Mouse (Mus musculus) stomach, embryonic 15.5 days (tissue): ENCODE data around the gene Ncan. TPM values are rescaled to one million over a fixed set of nuclear protein-coding genes. Genes with fewer than 3 reads are reported as not detected.
A peak's percentile ranks its signal among the peaks of the same experiment; 100 is the strongest.

ENCODE experiments used
- ATAC-seq: fragments of 200-750 bp; cut with Nextera tagmentation; 2 replicates; pipeline ENCODE4 v1.8.0; 2017; ENCODE audit warnings: low read depth, moderate number of reproducible peaks, moderate TSS enrichment; ENCODE audit not compliant: insufficient read depth, low FRiP score
- H3K27ac ChIP-seq: fragments of 300-500 bp; sonication (generic); 2 replicates; pipeline ENCODE4 v1.5.1; 2015; ENCODE audit warnings: mild to moderate bottlenecking, inconsistent platforms
- H3K27me3 ChIP-seq: fragments of 300-500 bp; sonication (generic); replicated peaks from 2 replicates; pipeline ENCODE4 v1.6.1; 2015; ENCODE audit warnings: inconsistent platforms
- H3K36me3 ChIP-seq: fragments of 300-500 bp; sonication (generic); 2 replicates; pipeline ENCODE4 v1.6.1; 2015; ENCODE audit warnings: inconsistent platforms
- H3K4me1 ChIP-seq: fragments of 300-500 bp; sonication (generic); 2 replicates; pipeline ENCODE4 v1.6.1; 2015; ENCODE audit warnings: inconsistent platforms
- H3K4me2 ChIP-seq: fragments of 300-500 bp; sonication (generic); 2 replicates; pipeline ENCODE4 v1.6.1; 2015; ENCODE audit warnings: mild to moderate bottlenecking, inconsistent platforms
- H3K4me3 ChIP-seq: fragments of 300-500 bp; sonication (generic); replicated peaks from 2 replicates; pipeline ENCODE4 v1.5.1; 2015; ENCODE audit warnings: inconsistent platforms
- H3K9ac ChIP-seq: fragments of 300-500 bp; sonication (generic); 2 replicates; pipeline ENCODE4 v1.6.1; 2015; ENCODE audit warnings: inconsistent platforms
- H3K9me3 ChIP-seq: fragments of 300-500 bp; sonication (generic); 2 replicates; pipeline ENCODE4 v1.6.1; 2016; ENCODE audit warnings: inconsistent platforms
- WGBS: fragments of 180-500 bp; shearing (Covaris S2); methylation state at CpG from one replicate; pipeline ENCODE4 v1.1.7; 2015; 5-methylcytosine and 5-hydroxymethylcytosine counted together
- polyA plus RNA-seq: library from polyadenylated mRNA; unstranded; fragments of >200 nt; fragmentation: Nextera tagmentation; extraction: Ambion mirVana; gene quantifications from 2 replicates; pipeline ENCODE4 v1.2.1, GENCODE M21; 2015

Ncan gene
- 1.8 TPM in 2 replicates for polyA plus RNA-seq

DNA sequence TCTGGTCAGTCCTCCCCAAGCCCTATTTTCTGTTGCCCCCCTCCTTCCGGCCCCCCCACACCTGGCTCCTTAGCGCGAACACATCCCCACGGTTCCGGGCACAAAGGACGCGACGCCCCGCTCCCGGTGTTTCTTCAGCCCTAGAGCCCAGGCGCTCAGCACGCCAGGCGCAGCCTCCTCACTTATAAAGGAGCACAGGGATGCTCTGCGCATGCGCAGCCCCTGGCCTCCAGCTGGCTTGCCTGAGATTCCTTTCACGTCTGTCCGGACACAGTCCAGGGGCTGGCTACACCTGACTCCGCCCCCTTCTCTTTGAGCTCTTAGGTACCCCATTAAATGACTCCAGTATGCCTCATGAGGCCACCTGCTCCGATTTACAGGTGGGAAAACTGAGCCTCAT, at the start of gene Ncan:
TSS of gene Ncan (minus strand) at position 207 of the 400 bp plus-strand sequence.
- Histone ChIP-seq H3K9ac (no peak within 1 kb of the TSS), H3K36me3 (no peaks in the 10 kb centered on the region), H3K27me3 (peaks cover 52% of the 10 kb centered on the region), H3K9me3 (no peaks in the 10 kb centered on the region), H3K4me3 (peak within 1 kb of the TSS; percentile 12; the same call in 1 of the 2 replicates), H3K4me2 (peak within 1 kb of the TSS; percentile 42), H3K27ac (no peak within 1 kb of the TSS), H3K4me1 (0 out of 2 replicates have a peak, but pooled peaks cover 5% of the 10 kb centered on the region)
- WGBS, result 2% methylated on average over 19 of the region's 19 CpGs
- ATAC-seq, result peak; percentile 27; the same call in 1 of the 2 replicates

DNA sequence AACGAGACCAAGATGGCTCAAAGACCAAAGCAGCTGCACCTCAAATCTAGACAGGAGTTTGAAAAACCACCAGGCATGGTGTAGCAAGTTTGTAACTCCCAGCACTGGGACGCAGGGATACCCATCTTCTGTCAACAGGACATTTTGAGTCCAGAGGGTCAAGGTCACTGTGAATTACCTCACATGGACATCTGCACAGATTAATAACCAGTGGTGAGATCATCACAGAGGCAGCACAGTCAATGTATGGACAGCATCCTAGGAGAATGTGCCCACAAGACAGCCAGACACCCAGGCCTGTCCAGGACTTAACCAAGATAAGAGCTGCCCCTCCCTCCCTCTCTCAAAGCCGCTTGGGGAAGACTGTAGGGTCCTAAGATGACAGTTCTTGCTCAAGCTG, 49.4 kb upstream of the Ncan start:
- Histone ChIP-seq H3K27ac (no peak overlapping the region), H3K27me3 (0 out of 2 replicates have a peak, but pooled peaks cover 7% of the 10 kb centered on the region), H3K4me2 (no peak overlapping the region), H3K9ac (no peak overlapping the region), H3K4me3 (no peak overlapping the region), H3K4me1 (peaks cover 27% of the 10 kb centered on the region), H3K9me3 (no peaks in the 10 kb centered on the region), H3K36me3 (no peaks in the 10 kb centered on the region)
- no peak for ATAC-seq
- 70% methylated on average over 3 of the region's 3 CpGs for WGBS

DNA sequence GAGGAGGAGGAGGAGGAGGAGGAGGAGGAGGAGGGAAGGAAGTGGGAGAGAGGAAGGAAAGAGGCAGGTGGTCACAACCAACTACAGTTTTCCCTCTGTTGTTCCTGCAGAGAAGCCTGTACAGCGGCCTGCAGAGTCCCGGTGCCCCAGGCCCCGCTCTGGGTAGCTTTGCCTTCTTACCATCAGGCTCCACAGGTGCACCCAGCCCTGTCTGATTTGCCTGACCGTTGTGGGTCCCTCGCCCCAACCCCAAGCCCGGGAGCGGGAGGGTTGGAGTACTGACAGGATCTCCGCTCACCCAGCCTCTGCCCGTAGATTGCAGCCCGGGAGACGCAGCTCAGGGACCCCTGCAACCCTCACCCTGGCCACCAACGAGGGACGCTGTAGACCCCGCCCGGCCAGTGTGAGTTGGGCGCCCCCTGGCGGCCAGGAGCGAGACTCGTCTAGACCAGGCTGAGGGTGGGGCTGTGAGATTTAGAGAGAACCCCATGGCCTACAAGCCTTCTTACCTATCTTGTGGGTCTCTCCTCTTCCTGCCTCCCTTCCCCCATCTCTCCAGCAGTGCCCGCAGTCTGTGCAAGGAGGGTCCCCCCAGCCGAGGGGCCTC, 45.9 kb upstream of the Ncan start:
- Histone ChIP-seq H3K27ac (no peak overlapping the region), H3K9me3 (no peaks in the 10 kb centered on the region), H3K4me1 (peaks cover 7% of the 10 kb centered on the region; the same call in 1 of the 2 replicates), H3K4me3 (peak overlapping the region; percentile 19), H3K4me2 (peak overlapping the region; percentile 56), H3K36me3 (no peaks in the 10 kb centered on the region), H3K27me3 (0 out of 2 replicates have a peak, but pooled peaks cover 7% of the 10 kb centered on the region), H3K9ac (no peak overlapping the region)
- WGBS, result 4% methylated on average over 21 of the region's 21 CpGs
- ATAC-seq, result peak; percentile 72; the same call in 1 of the 2 replicates

DNA sequence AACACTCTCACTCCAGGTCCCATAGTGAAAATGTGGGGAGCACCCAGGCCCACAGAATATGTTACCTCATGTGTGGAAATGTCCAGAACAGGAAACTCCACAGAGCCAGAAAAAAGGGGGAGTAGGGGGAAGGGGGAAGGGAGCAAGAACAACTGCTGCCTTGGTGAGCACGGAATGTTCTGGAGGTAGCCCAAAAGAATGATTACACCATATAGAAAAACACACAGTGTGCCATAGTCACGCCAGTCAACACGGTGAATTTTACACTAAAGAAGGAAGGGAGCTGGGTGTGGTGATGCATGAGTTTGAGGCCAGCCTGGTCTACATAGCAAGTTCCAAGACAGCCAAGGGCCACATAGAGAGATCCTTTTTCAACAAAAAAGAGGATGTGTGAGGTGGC, 42.6 kb upstream of the Ncan start:
- ATAC-seq, result no peak
- Histone ChIP-seq H3K36me3 (no peaks in the 10 kb centered on the region), H3K27ac (no peak overlapping the region), H3K9ac (no peak overlapping the region), H3K4me3 (no peak overlapping the region), H3K4me1 (peaks cover 11% of the 10 kb centered on the region; the same call in 1 of the 2 replicates), H3K4me2 (no peak overlapping the region), H3K9me3 (no peaks in the 10 kb centered on the region), H3K27me3 (peaks cover 7% of the 10 kb centered on the region; the same call in 1 of the 2 replicates)
- 75% methylated on average over 3 of the region's 3 CpGs for WGBS

DNA sequence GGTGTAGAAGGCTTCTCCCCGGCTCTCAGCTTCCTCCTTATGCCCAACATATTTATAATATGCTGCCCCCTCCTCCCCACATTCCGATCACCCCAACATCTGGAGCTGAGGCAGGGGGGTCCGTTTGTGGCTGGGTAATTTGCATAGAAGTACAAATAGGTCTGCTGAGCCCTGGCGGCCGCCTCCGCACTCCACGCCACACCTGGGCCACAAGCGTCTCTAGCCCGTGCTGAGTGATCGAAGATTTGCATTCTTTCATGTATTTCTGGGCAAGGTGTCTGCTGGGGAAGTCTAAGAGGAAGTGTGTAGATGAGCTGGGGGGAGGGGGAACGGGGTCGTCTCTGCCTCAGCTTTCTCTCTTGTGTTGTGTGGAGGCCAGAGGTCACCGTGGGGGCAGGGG, 39.3 kb upstream of the Ncan start:
- H3K4me2 ChIP-seq, result no peak overlapping the region
- ATAC-seq, result no peak
- H3K9ac ChIP-seq, result no peak overlapping the region
- no peaks in the 10 kb centered on the region for H3K36me3 ChIP-seq
- 0 out of 2 replicates have a peak, but pooled peaks cover 6% of the 10 kb centered on the region for H3K4me1 ChIP-seq
- WGBS, result 51% methylated on average over 13 of the region's 13 CpGs
- no peak overlapping the region for H3K27ac ChIP-seq
- H3K27me3 ChIP-seq, result no peaks in the 10 kb centered on the region; the same call in 1 of the 2 replicates
- H3K9me3 ChIP-seq, result no peaks in the 10 kb centered on the region
- H3K4me3 ChIP-seq, result no peak overlapping the region

DNA sequence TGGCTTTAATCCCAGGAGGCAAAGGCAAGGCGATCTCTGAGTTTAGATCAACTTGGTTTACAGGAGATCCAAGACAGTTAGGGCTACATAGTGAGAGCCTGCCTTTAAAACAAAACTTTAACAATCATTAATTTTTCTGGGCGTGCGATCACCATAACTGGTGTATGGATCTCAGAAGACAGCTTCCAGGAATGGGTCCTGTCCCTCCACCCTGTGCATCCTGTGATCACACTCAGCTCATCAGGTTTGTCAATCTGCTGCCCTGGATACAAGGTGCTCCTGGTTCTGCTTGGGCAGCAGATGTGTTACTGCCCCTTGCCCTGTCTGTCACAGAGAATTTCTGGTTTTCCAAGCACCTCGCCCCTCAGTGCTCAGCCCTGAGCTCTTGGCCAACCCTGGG, 38.5 kb upstream of the Ncan start:
- Histone ChIP-seq H3K4me2 (0 out of 2 replicates have a peak overlapping the region, but pooled peaks have one; percentile 83), H3K4me3 (no peak overlapping the region), H3K4me1 (0 out of 2 replicates have a peak, but pooled peaks cover 6% of the 10 kb centered on the region), H3K27me3 (no peaks in the 10 kb centered on the region; the same call in 1 of the 2 replicates), H3K27ac (no peak overlapping the region), H3K9me3 (no peaks in the 10 kb centered on the region), H3K9ac (no peak overlapping the region), H3K36me3 (no peaks in the 10 kb centered on the region)
- 81% methylated on average over 4 of the region's 4 CpGs for WGBS
- ATAC-seq, result no peak

DNA sequence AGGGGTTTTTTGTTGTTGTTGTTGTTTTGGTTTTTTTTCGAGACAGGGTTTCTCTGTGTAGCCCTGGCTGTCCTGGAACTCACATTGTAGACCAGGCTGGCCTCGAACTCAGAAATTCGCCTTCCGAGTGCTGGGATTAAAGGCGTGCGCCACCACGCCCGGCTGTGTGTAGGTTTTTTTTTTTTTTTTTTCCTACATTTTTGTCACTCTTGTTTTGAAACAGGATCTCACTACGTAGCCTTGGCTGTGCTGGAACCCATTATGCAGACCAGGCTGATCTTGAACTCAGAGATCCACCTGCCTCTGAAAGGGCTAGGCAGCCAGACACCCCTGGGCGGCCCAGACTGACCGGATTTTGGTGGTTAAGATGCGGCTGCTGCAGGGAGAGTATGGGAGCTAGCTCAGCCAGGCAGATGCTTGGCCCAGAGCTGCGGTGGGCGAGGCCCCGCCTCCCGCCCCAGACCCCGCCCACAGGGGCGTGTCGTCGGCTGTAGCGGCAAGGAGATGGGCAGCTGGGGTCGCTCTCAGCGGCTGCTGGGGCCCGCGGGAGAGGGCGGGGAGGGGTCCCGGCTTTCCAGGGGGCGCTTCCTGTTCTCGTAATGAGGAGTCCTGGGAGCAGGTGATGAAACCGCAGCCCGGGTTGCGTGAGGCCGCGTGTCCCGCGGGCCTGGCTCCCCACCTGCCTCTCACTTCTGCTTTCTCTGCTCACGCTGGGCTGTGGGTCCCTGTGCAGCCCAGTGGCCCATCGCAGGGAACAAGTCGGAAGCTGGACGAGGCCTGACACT, 37.6 kb upstream of the Ncan start:
- H3K27ac ChIP-seq, result no peak overlapping the region
- H3K9ac ChIP-seq, result no peak overlapping the region
- peak overlapping the region; percentile 48 for H3K4me3 ChIP-seq
- peak overlapping the region; percentile 83 for H3K4me2 ChIP-seq
- H3K9me3 ChIP-seq, result no peaks in the 10 kb centered on the region
- no peaks in the 10 kb centered on the region; the same call in 1 of the 2 replicates for H3K27me3 ChIP-seq
- H3K36me3 ChIP-seq, result no peaks in the 10 kb centered on the region
- ATAC-seq, result peak; percentile 90
- H3K4me1 ChIP-seq, result 0 out of 2 replicates have a peak, but pooled peaks cover 6% of the 10 kb centered on the region
- 9% methylated on average over 40 of the region's 40 CpGs for WGBS

DNA sequence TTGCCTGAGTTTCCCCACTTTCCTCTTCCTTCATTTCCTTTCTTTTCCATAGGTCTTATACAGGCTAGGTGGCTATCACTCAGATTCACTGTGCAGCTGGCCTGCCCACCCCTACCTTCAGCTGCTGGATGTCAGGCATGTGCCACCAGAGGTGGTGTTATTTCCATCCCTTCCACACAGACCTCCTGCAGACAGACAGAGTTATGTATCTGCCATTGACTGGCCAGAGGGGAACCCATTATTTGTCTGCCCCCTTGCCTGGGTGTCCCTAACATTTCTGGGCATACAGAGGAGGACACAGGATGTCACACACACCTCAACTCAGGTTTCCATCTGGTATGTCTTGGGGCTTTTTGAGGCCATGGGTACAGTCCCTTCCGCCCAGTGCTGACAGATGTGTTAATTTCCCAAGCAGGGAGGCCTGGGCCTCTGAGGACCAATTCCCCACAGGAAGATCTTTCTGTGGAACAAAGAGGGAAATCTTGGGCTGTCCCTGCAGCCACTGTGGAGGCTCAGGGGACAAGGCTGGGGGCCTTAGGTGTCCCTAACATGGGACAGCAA, 36.6 kb upstream of the Ncan start:
- no peaks in the 10 kb centered on the region; the same call in 1 of the 2 replicates for H3K27me3 ChIP-seq
- H3K4me3 ChIP-seq, result no peak overlapping the region
- WGBS, result 89% methylated on average over 1 of the region's 1 CpGs
- ATAC-seq, result no peak
- no peak overlapping the region for H3K27ac ChIP-seq
- no peaks in the 10 kb centered on the region for H3K36me3 ChIP-seq
- 0 out of 2 replicates have a peak, but pooled peaks cover 9% of the 10 kb centered on the region for H3K4me1 ChIP-seq
- H3K9me3 ChIP-seq, result no peaks in the 10 kb centered on the region
- no peak overlapping the region for H3K9ac ChIP-seq
- no peak overlapping the region for H3K4me2 ChIP-seq

DNA sequence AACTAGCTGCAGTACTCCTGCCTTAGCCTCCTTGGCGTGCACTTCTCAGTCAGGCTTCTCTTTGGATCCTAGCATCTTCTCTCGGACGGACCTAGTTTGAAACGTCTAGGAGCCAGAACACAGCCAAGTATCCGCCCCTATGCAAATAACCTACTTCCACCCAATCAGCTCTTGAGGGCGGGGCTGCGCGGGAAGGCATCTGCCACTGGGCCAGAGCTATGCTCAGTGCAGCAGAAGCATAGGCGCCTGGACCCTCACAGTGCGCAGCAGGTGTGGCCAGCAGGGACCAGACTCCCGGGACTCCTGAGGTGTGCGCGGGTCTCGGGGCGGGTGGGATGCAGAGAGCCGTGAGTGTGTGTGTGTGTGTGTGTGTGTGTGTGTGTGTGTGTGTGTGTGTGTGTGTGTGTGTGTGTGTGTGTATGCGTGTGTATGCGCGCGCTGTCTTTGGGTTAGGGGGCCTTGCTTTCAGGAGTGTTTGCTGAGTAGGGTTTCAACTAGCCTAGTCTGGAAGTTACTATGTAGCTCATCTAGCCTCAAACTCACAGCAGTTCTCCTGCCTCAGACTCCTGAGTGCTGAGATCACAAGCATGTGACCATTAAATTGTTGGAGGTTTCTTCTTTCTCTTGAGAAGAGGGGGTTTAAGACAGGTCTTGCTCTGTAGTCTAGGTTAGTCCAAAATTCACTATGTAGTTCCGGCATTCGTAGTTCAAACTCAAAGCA, 32.0 kb upstream of the Ncan start:
- no peak overlapping the region for H3K9ac ChIP-seq
- H3K27ac ChIP-seq, result no peak overlapping the region
- 11% methylated on average over 13 of the region's 22 CpGs for WGBS
- peak; percentile 93 for ATAC-seq
- no peaks in the 10 kb centered on the region for H3K9me3 ChIP-seq
- H3K4me1 ChIP-seq, result 0 out of 2 replicates have a peak, but pooled peaks cover 8% of the 10 kb centered on the region
- H3K27me3 ChIP-seq, result no peaks in the 10 kb centered on the region
- H3K4me3 ChIP-seq, result no peak overlapping the region; the same call in 1 of the 2 replicates
- peak overlapping the region; percentile 39; the same call in 1 of the 2 replicates for H3K4me2 ChIP-seq
- H3K36me3 ChIP-seq, result no peaks in the 10 kb centered on the region

DNA sequence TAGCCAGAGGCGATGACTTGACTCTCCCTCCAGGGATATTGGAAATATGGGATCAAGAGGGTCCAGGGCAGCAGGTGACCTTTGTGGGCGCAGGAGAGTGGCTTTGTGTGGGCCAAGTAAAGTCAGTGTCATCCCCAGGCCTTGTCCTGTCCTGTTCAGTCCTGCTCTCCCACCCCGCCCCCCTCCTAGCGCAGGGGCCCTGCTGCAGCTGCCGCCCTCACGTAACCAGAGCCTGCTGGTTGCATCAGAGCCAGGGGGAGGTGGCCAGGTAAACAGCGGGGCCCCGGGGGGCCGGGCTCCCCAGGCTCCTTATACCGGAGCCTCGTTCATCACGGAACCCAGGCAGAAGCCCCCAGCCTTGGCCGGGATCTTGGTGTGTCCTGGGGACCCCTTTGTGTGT, 29.5 kb upstream of the Ncan start:
- no peak overlapping the region for H3K4me3 ChIP-seq
- 14% methylated on average over 13 of the region's 13 CpGs for WGBS
- no peaks in the 10 kb centered on the region for H3K9me3 ChIP-seq
- H3K4me1 ChIP-seq, result 0 out of 2 replicates have a peak, but pooled peaks cover 8% of the 10 kb centered on the region
- H3K27me3 ChIP-seq, result no peaks in the 10 kb centered on the region
- no peak for ATAC-seq
- peaks cover 13% of the 10 kb centered on the region; the same call in 1 of the 2 replicates for H3K36me3 ChIP-seq
- no peak overlapping the region for H3K27ac ChIP-seq
- 0 out of 2 replicates have a peak overlapping the region, but pooled peaks have one; percentile 2 for H3K4me2 ChIP-seq
- H3K9ac ChIP-seq, result no peak overlapping the region
